Mouse (Mus musculus) ovary, postnatal 14 days (tissue): ENCODE data around the gene Tbce.
A peak's percentile ranks its signal among the peaks of the same experiment; 100 is the strongest.
"Not testable (repeated sequence)": the region's sequence is repeated elsewhere in the genome, so short reads cannot be mapped to it uniquely, and the experiment has no call there.

Source experiments
- DNase-seq: peaks from one replicate; pipeline ENCODE4 v3.0.0; 2022; ENCODE audit warnings: low spot score

Tbce gene

DNA sequence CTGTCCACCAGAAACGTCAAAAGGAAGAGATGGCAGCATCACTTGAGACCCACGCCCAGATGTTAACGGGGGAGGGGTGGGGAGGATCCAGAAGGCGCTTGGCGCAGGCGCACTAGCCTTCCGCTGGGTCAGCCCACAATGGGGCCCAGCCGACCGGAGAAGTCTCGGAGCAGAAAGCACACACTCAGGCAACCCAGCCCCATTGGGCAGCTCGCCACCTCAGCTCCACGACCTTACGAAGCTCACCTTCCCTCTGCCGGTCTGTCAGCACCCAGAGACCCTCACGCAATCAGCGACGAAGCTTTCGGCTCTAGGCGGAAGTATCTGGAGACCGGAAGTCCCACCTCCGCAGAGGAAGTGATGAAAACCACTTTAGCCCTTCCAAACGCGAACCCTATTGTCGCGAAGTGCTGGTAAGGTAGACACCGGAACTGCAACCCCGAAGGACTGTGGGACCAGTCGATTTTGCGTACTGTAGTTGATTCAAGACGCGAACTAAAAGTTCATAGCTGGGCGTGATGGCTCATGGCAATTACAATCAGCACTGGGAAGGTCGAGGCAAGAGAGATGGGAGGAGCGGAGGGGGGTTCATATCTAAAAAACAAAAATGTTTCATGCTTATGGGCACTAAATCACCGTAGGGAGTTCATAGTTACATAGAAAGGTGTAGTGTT is at the start of gene Tbce:
Tbce (minus strand) TSS at position 347 of the 674 bp plus-strand sequence.
- DNase-seq, result peak; percentile 82

DNA sequence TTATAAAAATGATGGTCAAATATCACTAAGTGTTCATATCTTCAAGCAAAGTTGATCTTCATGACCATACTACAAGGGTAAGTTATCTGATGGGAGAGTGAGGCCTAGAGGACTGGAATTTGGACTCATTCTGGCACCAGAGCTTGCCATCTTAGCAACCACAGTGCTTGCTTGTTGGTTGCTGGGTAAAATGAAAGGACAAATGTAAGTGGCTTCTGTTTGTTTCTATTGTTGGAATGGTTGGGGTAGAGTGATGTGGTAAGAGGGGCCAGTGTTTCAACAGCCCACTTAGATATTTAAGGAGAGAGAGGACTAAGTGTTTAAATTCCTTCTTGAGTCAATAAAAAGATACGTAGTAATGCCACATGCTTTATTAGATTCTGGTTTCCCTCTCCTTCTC is 49.2 kb upstream of the Tbce start:
- no peak for DNase-seq

- DNase-seq, result no peak
These were observed 35.9 kb upstream of the Tbce start for GRCm38 (mm10) chr13:14075326-14075725.

DNA sequence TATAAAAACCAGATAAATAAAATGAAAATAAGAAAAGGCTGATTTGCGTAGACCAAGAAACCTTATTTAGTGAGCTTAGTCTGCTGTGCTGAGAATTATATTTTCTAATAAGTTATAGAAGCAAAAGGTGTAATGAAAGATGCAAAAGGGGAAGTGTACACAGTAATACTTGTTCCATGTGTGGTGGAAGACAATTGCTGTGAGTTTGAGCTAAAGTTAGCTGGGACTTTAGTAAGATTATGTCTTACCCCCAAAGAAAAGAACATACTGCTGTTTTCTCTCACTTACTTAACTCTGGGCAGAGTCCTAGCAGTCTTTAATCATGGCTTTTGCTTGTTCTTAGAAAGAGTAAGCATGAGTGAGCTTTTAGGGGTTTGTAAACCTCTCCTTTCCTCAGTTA is 34.9 kb upstream of the Tbce start:
- no peak for DNase-seq

- DNase-seq, result no peak
These were observed 29.9 kb upstream of the Tbce start for GRCm38 (mm10) chr13:14069291-14069690.

DNA sequence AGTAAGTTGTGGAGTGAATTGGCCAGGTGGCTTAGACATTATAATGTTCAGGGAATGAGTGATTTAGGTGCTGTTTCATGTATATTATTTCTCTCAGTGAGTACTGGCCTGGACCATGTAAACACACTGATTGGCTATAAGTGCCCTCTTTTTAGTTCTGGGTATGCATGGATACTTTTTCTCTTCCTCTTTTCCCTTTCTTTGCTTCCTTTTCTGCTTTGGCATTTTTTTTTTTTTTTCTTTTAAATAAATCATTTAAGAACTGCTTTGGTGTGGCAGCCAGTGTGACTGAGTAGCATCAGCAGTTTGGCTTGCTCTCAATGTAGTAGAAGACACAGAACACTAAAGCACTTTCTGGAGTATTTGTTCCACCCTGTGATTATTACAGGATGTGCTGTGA is 28.6 kb upstream of the Tbce start:
- DNase-seq, result no peak

- DNase-seq, result no peak
These were observed 26.3 kb upstream of the Tbce start for GRCm38 (mm10) chr13:14065701-14066100.

DNA sequence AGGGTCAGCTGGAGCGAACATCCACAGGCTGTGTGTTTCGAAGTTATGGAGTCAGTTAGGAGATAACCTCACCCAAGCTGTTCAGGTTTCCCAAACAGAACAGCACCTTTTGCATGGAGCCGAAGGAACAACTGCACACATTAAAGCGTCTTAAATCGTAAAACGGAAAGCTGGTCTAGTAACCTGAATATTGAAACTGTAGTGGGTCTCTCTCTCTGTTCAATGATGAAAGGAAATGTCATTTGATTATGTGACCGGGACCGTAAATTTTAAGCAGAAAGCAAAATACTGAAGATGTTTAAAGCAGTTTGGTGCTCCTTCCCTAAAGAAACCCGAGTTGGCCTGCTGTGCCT is 25.6 kb upstream of the Tbce start:
- DNase-seq, result no peak

- peak; percentile 18 for DNase-seq
These were observed 25.0 kb upstream of the Tbce start for GRCm38 (mm10) chr13:14064341-14065027.

DNA sequence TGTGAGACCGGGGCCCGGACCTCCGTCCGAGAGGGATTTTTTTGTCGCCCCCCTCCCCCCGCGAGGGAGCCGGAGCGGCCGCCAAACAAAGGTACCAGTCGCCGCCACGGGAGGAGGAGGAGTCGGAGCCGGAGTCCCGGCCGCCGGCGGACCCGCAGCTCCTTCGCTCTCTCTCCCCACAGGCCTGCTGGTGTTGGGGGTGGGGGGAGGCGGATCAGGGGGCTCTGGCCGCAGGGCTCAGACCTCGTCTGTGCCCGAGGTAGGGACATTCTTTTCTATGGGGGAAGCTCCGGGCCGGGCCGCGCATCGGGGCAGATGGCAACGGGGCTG is 24.5 kb upstream of the Tbce start:
- no peak for DNase-seq

- peak; percentile 84 for DNase-seq
These were observed 23.8 kb upstream of the Tbce start, which contains the start of the genes Arid4b and Ggps1 for GRCm38 (mm10) chr13:14063013-14063941. Arid4b (plus strand) TSS chr13:14063232. Ggps1 (minus strand) TSS chr13:14063488.

DNA sequence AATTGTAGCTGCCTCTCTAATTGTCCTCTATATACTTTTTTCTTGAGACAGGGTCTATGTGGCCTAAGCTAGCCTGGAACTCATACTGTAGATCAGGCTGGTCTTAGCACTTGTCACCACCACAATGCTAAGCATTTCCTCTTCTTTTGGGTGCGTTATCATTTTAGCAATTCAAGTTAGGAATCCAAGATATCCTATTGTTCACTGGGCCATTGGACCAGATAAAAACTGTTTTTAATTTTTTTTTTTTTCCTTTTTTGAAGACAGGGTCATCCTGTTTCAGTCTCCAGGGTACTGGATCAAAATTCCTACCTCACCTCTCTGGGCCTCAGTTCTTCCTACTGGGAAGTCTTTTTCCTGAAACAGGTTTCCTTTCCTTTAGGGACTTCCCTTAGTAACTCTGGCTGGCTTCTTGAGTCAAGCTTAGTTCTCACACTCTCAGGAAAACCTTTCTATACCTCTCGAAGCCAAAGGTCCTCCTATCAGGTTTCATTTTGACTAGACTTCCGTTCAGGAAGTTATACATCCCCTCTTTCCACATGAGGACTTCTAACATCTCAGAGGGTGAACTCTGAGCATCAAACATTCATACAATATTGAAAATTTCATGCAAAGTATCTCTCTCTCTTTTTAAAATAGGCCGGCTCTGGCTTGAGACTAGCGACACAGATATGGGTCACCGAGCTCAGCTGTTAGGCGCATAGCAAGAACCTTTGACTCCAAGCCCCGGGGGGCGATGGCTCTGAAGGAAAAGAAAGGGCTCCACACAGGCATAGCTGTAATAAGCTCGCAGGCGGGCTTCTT is 23.0 kb upstream of the Tbce start:
- no peak for DNase-seq

- DNase-seq, result no peak
These were observed 20.1 kb upstream of the Tbce start for GRCm38 (mm10) chr13:14059582-14059981.

- no peak for DNase-seq
These were observed 17.4 kb upstream of the Tbce start for GRCm38 (mm10) chr13:14056801-14057200.

DNA sequence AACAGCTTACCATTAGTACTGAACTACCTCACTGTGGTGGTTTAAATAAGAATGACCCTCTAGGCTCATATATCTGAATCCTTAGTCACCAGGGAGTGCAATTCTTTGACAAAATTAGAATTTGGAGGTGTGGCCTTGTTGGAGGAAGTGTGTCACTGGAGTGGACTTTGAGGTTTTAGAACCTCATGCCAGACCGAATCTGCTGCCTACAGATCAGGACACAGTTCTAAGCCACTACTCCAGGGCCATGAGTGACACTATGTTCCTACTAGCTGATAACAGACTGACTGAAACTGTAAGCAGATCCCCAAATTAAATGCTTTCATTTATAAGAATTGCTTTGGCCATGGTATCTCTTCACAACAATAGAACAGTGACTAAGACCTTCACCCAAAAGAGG is 10.4 kb upstream of the Tbce start:
- no peak for DNase-seq

DNA sequence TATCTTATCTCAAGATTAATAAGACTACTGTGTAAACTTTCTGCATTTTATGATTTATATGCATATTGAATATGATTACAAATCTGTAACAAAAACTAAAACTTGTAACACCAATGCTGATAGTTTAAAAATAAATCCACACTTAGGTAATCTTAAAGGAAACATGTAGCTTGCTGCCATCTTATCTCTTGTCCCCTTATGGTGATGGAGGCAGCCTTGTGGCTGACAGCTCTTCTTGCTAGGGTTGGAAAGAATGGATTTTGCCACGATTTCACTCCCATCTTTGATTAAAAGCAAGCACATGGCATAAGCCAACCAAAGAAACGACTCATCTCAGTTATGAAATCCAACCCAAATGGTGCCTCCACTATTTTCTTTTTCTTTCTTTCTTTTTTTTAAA is 5.1 kb upstream of the Tbce start:
- DNase-seq, result no peak

- DNase-seq, result no peak
These were observed 4.4 kb upstream of the Tbce start for GRCm38 (mm10) chr13:14043851-14044250.

GRCm38 (mm10) chr13:14040186-14040585 is 748 bp upstream of the Tbce start:
- DNase-seq, result no peak

DNA sequence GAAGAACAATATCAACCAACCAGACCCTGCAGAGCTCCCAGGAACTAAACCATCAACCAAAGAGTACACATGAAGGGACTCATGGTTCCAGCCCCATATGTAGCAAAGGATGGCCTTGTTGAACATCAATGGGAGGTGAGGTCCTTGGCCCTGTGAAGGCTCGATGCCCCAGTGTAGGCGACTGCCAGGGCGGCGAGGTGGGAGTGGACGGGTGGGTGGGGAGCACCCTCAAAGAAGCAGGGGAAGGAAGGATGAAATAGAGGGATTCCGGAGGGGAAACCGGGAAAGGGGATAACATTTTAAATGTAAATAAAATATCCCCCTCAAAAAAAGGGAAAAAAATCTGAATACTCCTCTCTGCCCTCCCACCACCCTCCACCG is 537 bp downstream of the Tbce start:
- no peak for DNase-seq

GRCm38 (mm10) chr13:14035875-14036630 is 3.4 kb downstream of the Tbce start:
- no peak for DNase-seq

DNA sequence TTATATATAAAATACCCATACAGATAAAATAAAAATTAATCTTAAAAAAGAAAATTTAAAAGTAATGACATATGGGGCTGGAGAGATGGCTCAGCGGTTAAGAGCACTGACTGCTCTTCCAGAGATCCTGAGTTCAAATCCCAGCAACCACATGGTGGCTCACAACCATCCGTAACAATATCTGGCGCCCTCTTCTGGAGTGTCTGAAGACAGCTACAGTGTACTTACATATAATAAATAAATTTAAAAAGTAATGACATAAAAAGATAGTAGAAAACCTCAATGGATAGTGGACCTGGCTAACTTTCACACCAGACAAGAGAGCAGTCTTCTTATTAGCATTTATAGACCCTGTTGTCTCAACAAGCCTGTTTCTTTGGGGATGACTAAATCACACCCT is 4.1 kb downstream of the Tbce start:
- not testable (repeated sequence) for DNase-seq

DNA sequence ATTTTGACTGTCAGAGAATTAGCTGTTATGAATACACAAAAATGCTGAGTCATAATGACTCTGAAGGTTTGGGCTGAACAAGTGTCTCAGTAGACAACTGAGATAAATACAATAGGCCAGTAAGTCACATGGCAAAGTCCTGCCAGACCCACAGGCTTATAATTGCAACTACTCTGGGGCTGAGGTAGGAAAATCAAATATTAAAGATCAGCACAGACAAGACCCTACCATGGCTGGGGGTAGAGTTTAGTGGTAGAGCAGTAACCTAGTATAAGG is 5.4 kb downstream of the Tbce start:
- DNase-seq, result no peak
